Mouse (Mus musculus) lung, adult 2 months (tissue): ENCODE results near the gene Fam240a.
A peak's percentile ranks its signal among the peaks of the same experiment; 100 is the strongest.

Experiments used
- CTCF ChIP-seq: fragments of 200-500 bp; IDR thresholded peaks from 2 replicates; pipeline ENCODE4 v1.5.1; 2011; ENCODE audit warnings: mild to moderate bottlenecking, low read length, control low read depth; ENCODE audit not compliant: insufficient read depth
- POLR2A ChIP-seq: fragments of 200-500 bp; IDR thresholded peaks from 2 replicates; pipeline ENCODE4 v1.6.1; 2011; ENCODE audit warnings: low read depth, mild to moderate bottlenecking, control low read depth, low read length, borderline replicate concordance; ENCODE audit errors: extremely low read depth

DNA sequence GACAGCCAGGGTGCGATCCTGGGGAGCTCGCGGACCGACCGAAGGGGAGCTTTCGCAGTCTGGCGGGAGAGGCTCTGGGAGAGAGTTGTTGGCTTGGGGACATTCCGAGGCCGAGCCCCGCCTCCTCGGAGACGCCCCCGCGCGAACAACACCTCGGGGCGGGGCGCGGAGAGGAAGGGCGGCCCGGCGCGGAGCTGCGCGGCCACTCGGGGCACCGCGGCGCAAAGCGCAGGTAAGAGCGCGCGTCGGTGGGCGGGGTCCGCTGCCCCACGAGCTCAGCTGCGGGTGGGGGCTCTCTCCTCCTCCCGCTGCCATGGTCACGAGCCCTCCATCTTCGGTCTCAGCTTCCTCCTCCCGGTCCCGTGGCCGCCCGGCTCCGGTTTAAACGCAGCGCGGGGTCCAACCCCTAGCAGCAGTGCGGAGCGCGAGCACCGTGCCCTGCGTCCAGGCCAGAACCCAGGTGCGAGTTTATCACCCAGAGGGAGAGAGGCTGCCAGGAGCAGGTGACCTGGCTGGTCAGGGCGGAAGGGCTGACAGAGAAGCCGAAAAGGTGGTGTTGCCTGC, 36.6 kb downstream of the Fam240a start, which contains the start of gene Tmie:
- TF ChIP-seq CTCF = no peak
- peak; percentile 88; the same call in 1 of the 2 replicates for TF ChIP-seq POLR2A
